Mouse (Mus musculus): ENCODE measurements around the gene Amph.
"Not testable (repeated sequence)": the region's sequence is repeated elsewhere in the genome, so short reads cannot be mapped to it uniquely, and the experiment has no call there.

The Amph gene

GRCm38 (mm10) chr13:18948171-18949028, at the start of gene Amph:
Amph (plus strand) TSS chr13:18948205.
- peak; percentile 66 for DNase-seq (ENCODE audit: low read depth, low spot score)

GRCm38 (mm10) chr13:18903623-18904022, 44.4 kb upstream of the Amph start:
- no peak for DNase-seq (ENCODE audit: low read depth, low spot score)

- no peak for DNase-seq (ENCODE audit: low read depth, low spot score)
Measured at GRCm38 (mm10) chr13:18914774-18915173, 33.2 kb upstream of the Amph start.

GRCm38 (mm10) chr13:18933191-18933590, 14.8 kb upstream of the Amph start:
- DNase-seq (ENCODE audit: low read depth, low spot score): not testable (repeated sequence)

GRCm38 (mm10) chr13:18947686-18948085, 319 bp upstream of the Amph start:
- DNase-seq (ENCODE audit: low read depth, low spot score): peak; percentile 6

- DNase-seq (ENCODE audit: low read depth, low spot score): peak; percentile 6
Measured at GRCm38 (mm10) chr13:18949029-18949350, 985 bp downstream of the Amph start.

- peak; percentile 44 for DNase-seq (ENCODE audit: low read depth, low spot score)
Measured at GRCm38 (mm10) chr13:18949626-18950200, 1.7 kb downstream of the Amph start.

GRCm38 (mm10) chr13:18953575-18953974, 5.6 kb downstream of the Amph start:
- DNase-seq (ENCODE audit: low read depth, low spot score): no peak

GRCm38 (mm10) chr13:18956065-18956913, 8.3 kb downstream of the Amph start:
- peak; percentile 3 for DNase-seq (ENCODE audit: low read depth, low spot score)

GRCm38 (mm10) chr13:18957028-18957427, 9.0 kb downstream of the Amph start:
- no peak for DNase-seq (ENCODE audit: low read depth, low spot score)

- DNase-seq (ENCODE audit: low read depth, low spot score): no peak
Measured at GRCm38 (mm10) chr13:18972571-18972970, 24.6 kb downstream of the Amph start.

- no peak for DNase-seq (ENCODE audit: low read depth, low spot score)
Measured at GRCm38 (mm10) chr13:18974351-18974750, 26.3 kb downstream of the Amph start.

GRCm38 (mm10) chr13:18987266-18987665, 39.3 kb downstream of the Amph start:
- DNase-seq (ENCODE audit: low read depth, low spot score): no peak

GRCm38 (mm10) chr13:18988323-18988722, 40.3 kb downstream of the Amph start:
- no peak for DNase-seq (ENCODE audit: low read depth, low spot score)

- DNase-seq (ENCODE audit: low read depth, low spot score): no peak
Measured at GRCm38 (mm10) chr13:18989185-18989714, 41.2 kb downstream of the Amph start.

- DNase-seq (ENCODE audit: low read depth, low spot score): no peak
Measured at GRCm38 (mm10) chr13:19002502-19002901, 54.5 kb downstream of the Amph start.

- DNase-seq (ENCODE audit: low read depth, low spot score): no peak
Measured at GRCm38 (mm10) chr13:19004406-19004805, 56.4 kb downstream of the Amph start.

GRCm38 (mm10) chr13:19008440-19008839, 60.4 kb downstream of the Amph start:
- no peak for DNase-seq (ENCODE audit: low read depth, low spot score)

GRCm38 (mm10) chr13:19014825-19015375, 66.9 kb downstream of the Amph start:
- no peak for DNase-seq (ENCODE audit: low read depth, low spot score)

GRCm38 (mm10) chr13:19021529-19021928, 73.5 kb downstream of the Amph start:
- DNase-seq (ENCODE audit: low read depth, low spot score): no peak

- DNase-seq (ENCODE audit: low read depth, low spot score): no peak
Measured at GRCm38 (mm10) chr13:19022310-19022709, 74.3 kb downstream of the Amph start.

All from retina, postnatal 7 days (tissue).